Mouse (Mus musculus) limb, embryonic 12.5 days (tissue): ENCODE data around the gene Mef2d. TPM values are rescaled to one million over a fixed set of nuclear protein-coding genes. Genes with fewer than 3 reads are reported as not detected.
A peak's percentile ranks its signal among the peaks of the same experiment; 100 is the strongest.

Source experiments
- ATAC-seq: fragments of 200-750 bp; cut with Nextera tagmentation; 2 replicates; pipeline ENCODE4 v1.8.0; 2017; ENCODE audit warnings: low read depth, moderate TSS enrichment; ENCODE audit not compliant: insufficient number of reproducible peaks, insufficient read depth, low FRiP score, low TSS enrichment
- H3K27ac ChIP-seq: fragments of 300-500 bp; sonication (generic); 2 replicates; pipeline ENCODE4 v1.5.1; 2016; ENCODE audit warnings: mild to moderate bottlenecking, moderate library complexity
- H3K27me3 ChIP-seq: fragments of 300-500 bp; sonication (generic); 2 replicates; pipeline ENCODE4 v1.6.1; 2016; ENCODE audit warnings: mild to moderate bottlenecking, moderate library complexity
- H3K36me3 ChIP-seq: fragments of 300-500 bp; sonication (generic); 2 replicates; pipeline ENCODE4 v1.6.1; 2016; ENCODE audit warnings: mild to moderate bottlenecking, moderate library complexity
- H3K4me1 ChIP-seq: fragments of 300-500 bp; sonication (generic); replicated peaks from 2 replicates; pipeline ENCODE4 v1.6.1; 2016
- H3K4me2 ChIP-seq: fragments of 300-500 bp; sonication (generic); 2 replicates; pipeline ENCODE4 v1.6.1; 2016; ENCODE audit warnings: mild to moderate bottlenecking, moderate library complexity
- H3K4me3 ChIP-seq: fragments of 300-500 bp; sonication (generic); replicated peaks from 2 replicates; pipeline ENCODE4 v1.5.1; 2016; ENCODE audit warnings: mild to moderate bottlenecking
- H3K9ac ChIP-seq: fragments of 300-500 bp; sonication (generic); replicated peaks from 2 replicates; pipeline ENCODE4 v1.6.1; 2016; ENCODE audit warnings: mild to moderate bottlenecking, moderate library complexity
- H3K9me3 ChIP-seq: fragments of 300-500 bp; sonication (generic); 2 replicates; pipeline ENCODE4 v1.6.1; 2016; ENCODE audit warnings: mild to moderate bottlenecking, moderate library complexity
- WGBS: fragments of 180-500 bp; shearing (Covaris S2); methylation state at CpG from one replicate; pipeline ENCODE4 v1.1.7; 2016; 5-methylcytosine and 5-hydroxymethylcytosine counted together
- polyA plus RNA-seq: library from polyadenylated mRNA; unstranded; fragments of >200 nt; fragmentation: Nextera tagmentation; extraction: Ambion mirVana; gene quantifications from 2 replicates; pipeline ENCODE4 v1.2.1, GENCODE M21; 2016

The Mef2d gene
- polyA plus RNA-seq, 1 experiment from 2014 or later = 12.1 TPM

GRCm38 (mm10) chr3:88121164-88122131 lies 20.7 kb upstream of the Mef2d start:
- Histone ChIP-seq H3K27ac (no peak overlapping the region), H3K4me1 (no peaks in the 10 kb centered on the region), H3K4me2 (no peak overlapping the region), H3K4me3 (no peak overlapping the region), H3K36me3 (peaks cover 45% of the 10 kb centered on the region), H3K9ac (no peak overlapping the region), H3K27me3 (no peaks in the 10 kb centered on the region), H3K9me3 (no peaks in the 10 kb centered on the region)
- WGBS = 79% methylated on average over 14 of the region's 14 CpGs
- ATAC-seq = no peak

- no peak for ATAC-seq
- Histone ChIP-seq H3K27ac (no peak overlapping the region), H3K4me1 (no peaks in the 10 kb centered on the region), H3K9me3 (no peaks in the 10 kb centered on the region), H3K4me3 (no peak overlapping the region), H3K27me3 (no peaks in the 10 kb centered on the region), H3K4me2 (no peak overlapping the region), H3K36me3 (peaks cover 14% of the 10 kb centered on the region), H3K9ac (no peak overlapping the region)
- 74% methylated on average over 4 of the region's 4 CpGs for WGBS
Observed at GRCm38 (mm10) chr3:88125195-88125594, 17.0 kb upstream of the Mef2d start.

- no peak overlapping the region for H3K9ac ChIP-seq
Observed at GRCm38 (mm10) chr3:88126181-88126580, 16.0 kb upstream of the Mef2d start.

GRCm38 (mm10) chr3:88127636-88128035 lies 14.5 kb upstream of the Mef2d start:
- H3K27ac ChIP-seq = no peak overlapping the region
- no peak for ATAC-seq
- WGBS = 66% methylated on average over 3 of the region's 3 CpGs
- H3K36me3 ChIP-seq = no peaks in the 10 kb centered on the region
- no peaks in the 10 kb centered on the region for H3K9me3 ChIP-seq
- no peak overlapping the region for H3K9ac ChIP-seq
- H3K4me2 ChIP-seq = no peak overlapping the region
- H3K27me3 ChIP-seq = no peaks in the 10 kb centered on the region
- H3K4me1 ChIP-seq = no peaks in the 10 kb centered on the region
- H3K4me3 ChIP-seq = no peak overlapping the region

More at GRCm38 (mm10) chr3:88126181-88126580, 16.0 kb upstream of the Mef2d start:
- Histone ChIP-seq H3K27me3 (no peaks in the 10 kb centered on the region), H3K36me3 (0 out of 2 replicates have a peak, but pooled peaks cover 4% of the 10 kb centered on the region), H3K9me3 (no peaks in the 10 kb centered on the region), H3K4me3 (no peak overlapping the region), H3K4me1 (no peaks in the 10 kb centered on the region), H3K4me2 (no peak overlapping the region), H3K27ac (no peak overlapping the region)
- no peak for ATAC-seq
- 90% methylated on average over 7 of the region's 7 CpGs for WGBS

- ATAC-seq = no peak
- Histone ChIP-seq H3K27ac (no peak overlapping the region), H3K36me3 (no peaks in the 10 kb centered on the region), H3K9ac (no peak overlapping the region), H3K27me3 (no peaks in the 10 kb centered on the region), H3K9me3 (no peaks in the 10 kb centered on the region), H3K4me3 (no peak overlapping the region), H3K4me2 (no peak overlapping the region), H3K4me1 (no peaks in the 10 kb centered on the region)
- WGBS = 82% methylated on average over 5 of the region's 5 CpGs
Observed at GRCm38 (mm10) chr3:88128056-88128455, 14.1 kb upstream of the Mef2d start.

- Histone ChIP-seq H3K27me3 (no peaks in the 10 kb centered on the region), H3K4me1 (no peaks in the 10 kb centered on the region), H3K4me3 (no peak overlapping the region), H3K4me2 (no peak overlapping the region), H3K9ac (no peak overlapping the region), H3K27ac (no peak overlapping the region), H3K36me3 (no peaks in the 10 kb centered on the region), H3K9me3 (no peaks in the 10 kb centered on the region)
- no peak for ATAC-seq
- 49% methylated on average over 4 of the region's 4 CpGs for WGBS
Observed at GRCm38 (mm10) chr3:88129006-88129405, 13.2 kb upstream of the Mef2d start.

- H3K4me1 ChIP-seq = no peaks in the 10 kb centered on the region
- H3K36me3 ChIP-seq = no peaks in the 10 kb centered on the region
- H3K27ac ChIP-seq = no peak overlapping the region
- no peak overlapping the region for H3K4me3 ChIP-seq
- no peak for ATAC-seq
- H3K4me2 ChIP-seq = no peak overlapping the region
- 93% methylated on average over 3 of the region's 3 CpGs for WGBS
- no peaks in the 10 kb centered on the region for H3K9me3 ChIP-seq
- no peaks in the 10 kb centered on the region for H3K27me3 ChIP-seq
- H3K9ac ChIP-seq = no peak overlapping the region
Observed at GRCm38 (mm10) chr3:88131071-88131470, 11.1 kb upstream of the Mef2d start.

GRCm38 (mm10) chr3:88132492-88132891 lies 9.7 kb upstream of the Mef2d start:
- Histone ChIP-seq H3K27me3 (no peaks in the 10 kb centered on the region), H3K9me3 (no peaks in the 10 kb centered on the region), H3K9ac (no peak overlapping the region), H3K36me3 (no peaks in the 10 kb centered on the region), H3K4me2 (no peak overlapping the region), H3K4me1 (peaks cover under 1% of the 10 kb centered on the region; the same call in 1 of the 2 replicates), H3K27ac (no peak overlapping the region), H3K4me3 (no peak overlapping the region)
- WGBS = 61% methylated on average over 2 of the region's 2 CpGs
- no peak for ATAC-seq

- H3K9me3 ChIP-seq = no peaks in the 10 kb centered on the region
- no peaks in the 10 kb centered on the region for H3K27me3 ChIP-seq
- ATAC-seq = no peak
- H3K4me1 ChIP-seq = peaks cover 4% of the 10 kb centered on the region; the same call in 1 of the 2 replicates
- H3K4me2 ChIP-seq = no peak overlapping the region
- no peak overlapping the region for H3K9ac ChIP-seq
- no peaks in the 10 kb centered on the region for H3K36me3 ChIP-seq
- no peak overlapping the region for H3K27ac ChIP-seq
- H3K4me3 ChIP-seq = no peak overlapping the region
- 71% methylated on average over 4 of the region's 4 CpGs for WGBS
Observed at GRCm38 (mm10) chr3:88133187-88133771, 8.9 kb upstream of the Mef2d start.

- Histone ChIP-seq H3K4me3 (no peak overlapping the region), H3K27ac (no peak overlapping the region), H3K9me3 (no peaks in the 10 kb centered on the region), H3K4me2 (no peak overlapping the region), H3K27me3 (no peaks in the 10 kb centered on the region), H3K36me3 (no peaks in the 10 kb centered on the region), H3K4me1 (peaks cover 30% of the 10 kb centered on the region), H3K9ac (no peak overlapping the region)
- WGBS = 86% methylated on average over 9 of the region's 9 CpGs
- ATAC-seq = no peak
Observed at GRCm38 (mm10) chr3:88136346-88136745, 5.8 kb upstream of the Mef2d start.

GRCm38 (mm10) chr3:88136945-88137494 lies 5.2 kb upstream of the Mef2d start:
- ATAC-seq = no peak
- Histone ChIP-seq H3K4me2 (peak overlapping the region; percentile 94; the same call in 1 of the 2 replicates), H3K4me1 (peaks cover 33% of the 10 kb centered on the region), H3K36me3 (no peaks in the 10 kb centered on the region), H3K27ac (no peak overlapping the region), H3K9me3 (no peaks in the 10 kb centered on the region), H3K27me3 (no peaks in the 10 kb centered on the region), H3K4me3 (no peak overlapping the region; the same call in 1 of the 2 replicates), H3K9ac (peak overlapping the region; percentile 52; the same call in 1 of the 2 replicates)
- WGBS = 85% methylated on average over 4 of the region's 4 CpGs
